Mouse (Mus musculus): Measurements from ENCODE around the gene Asic3.

The Asic3 gene

GRCm38 (mm10) chr5:24452030-24452690 lies 39.0 kb downstream of the Asic3 start, which contains the start of gene Agap3:
Agap3 (plus strand) TSS chr5:24452177.
- peak; percentile 63 to 70 for DNase-seq

- peak; percentile 53 to 54 for DNase-seq
Measured at GRCm38 (mm10) chr5:24452691-24453233, 39.6 kb downstream of the Asic3 start.

GRCm38 (mm10) chr5:24453283-24453984 lies 40.2 kb downstream of the Asic3 start:
- DNase-seq = peak; percentile 79 to 91

DNA sequence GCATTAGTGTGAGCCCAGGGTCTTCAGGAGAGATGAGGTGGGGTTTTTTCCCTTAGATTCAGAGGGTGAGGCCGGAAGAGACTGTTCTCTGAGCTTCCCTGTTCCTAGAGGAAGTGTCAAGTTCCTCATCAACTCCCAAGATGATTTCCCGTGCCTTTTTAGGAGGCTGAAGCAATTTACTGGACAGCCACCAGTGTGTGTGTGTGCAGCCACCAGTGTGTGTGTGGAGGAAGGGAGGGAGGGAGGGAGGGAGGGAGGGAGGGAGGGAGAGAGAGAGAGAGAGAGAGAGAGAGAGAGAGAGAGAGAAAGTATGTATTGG lies 40.8 kb downstream of the Asic3 start:
- no peak for DNase-seq

DNA sequence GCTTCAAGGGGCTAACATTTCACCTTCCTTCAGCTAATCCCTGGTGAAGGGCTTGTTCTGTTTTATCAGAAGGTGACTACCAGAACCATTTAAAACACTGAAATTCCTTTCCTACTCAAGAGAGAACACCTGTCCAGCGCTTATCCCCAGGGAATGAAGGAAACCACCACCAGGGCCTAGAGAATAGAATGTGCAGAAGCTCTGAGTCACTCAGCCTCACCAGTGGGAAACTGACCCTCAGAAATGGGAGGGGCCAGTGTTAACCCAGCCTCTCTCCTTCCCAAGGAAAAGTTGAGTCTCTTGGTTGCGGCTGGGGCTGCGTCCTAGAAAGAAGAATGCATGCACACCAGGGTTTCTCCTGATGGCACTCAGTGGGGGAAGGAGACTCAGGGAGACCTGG lies 41.9 kb downstream of the Asic3 start:
- no peak for DNase-seq

- no peak for DNase-seq
Measured at GRCm38 (mm10) chr5:24455613-24456012, 42.4 kb downstream of the Asic3 start.

DNA sequence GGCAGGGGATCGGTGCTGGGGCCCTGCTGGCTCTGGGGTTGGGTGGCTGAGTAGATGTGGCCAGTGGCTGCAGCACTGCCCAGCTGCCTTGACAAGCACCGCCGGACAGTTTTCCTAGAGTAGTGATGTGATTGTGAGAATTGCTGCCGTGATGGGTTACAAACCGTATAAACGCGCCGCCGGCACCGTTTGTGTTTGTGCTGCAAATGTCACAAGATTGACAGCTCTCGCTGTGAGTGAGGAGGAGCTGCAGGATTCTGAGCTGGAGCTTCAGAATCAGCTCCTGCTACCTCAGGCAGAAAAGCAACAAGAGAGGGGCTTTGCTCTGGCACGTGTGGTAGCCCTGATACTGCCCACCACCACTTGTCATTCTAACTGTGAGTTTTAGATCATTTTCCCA lies 53.6 kb downstream of the Asic3 start:
- DNase-seq = no peak
